Mouse (Mus musculus) inflammation-experienced regulatory T-cells, adult 16 weeks (primary cell): ENCODE results near the gene Egfr. TPM values are rescaled to one million over a fixed set of nuclear protein-coding genes. Genes with fewer than 3 reads are reported as not detected.

ENCODE experiments used
- polyA plus RNA-seq: library from polyadenylated mRNA; unstranded; fragments of 100-300 nt; shearing (Covaris generic); gene quantifications from one replicate; pipeline ENCODE4 v1.2.1, GENCODE M21; 2017

Egfr gene
- 0.15 TPM for polyA plus RNA-seq

GRCm38 (mm10) chr11:16752007-16752348 is at the start of gene Egfr:
Gene Egfr (plus strand): TSS chr11:16752203.

GRCm38 (mm10) chr11:16950976-16951760 is 199.2 kb downstream of the Egfr start, which contains the start of gene Fbxo48:
Gene Fbxo48 (plus strand): TSS chr11:16951375.

Other genes with a start within 250 kb of the Egfr start
- gene Sec61g, start 243.7 kb upstream of the Egfr start, polyA plus RNA-seq, result 9.0 TPM
- 0.63 TPM for gene Fbxo48, start 199.2 kb downstream of the Egfr start, polyA plus RNA-seq